Mouse (Mus musculus): ENCODE results near the gene Ipo5. TPM values are rescaled to one million over a fixed set of nuclear protein-coding genes. Genes with fewer than 3 reads are reported as not detected.

Ipo5 gene
- 105 and 116 TPM in 2 replicates for polyA plus RNA-seq (2014; fragmentation: Nextera tagmentation; extraction: Ambion mirVana)

DNA sequence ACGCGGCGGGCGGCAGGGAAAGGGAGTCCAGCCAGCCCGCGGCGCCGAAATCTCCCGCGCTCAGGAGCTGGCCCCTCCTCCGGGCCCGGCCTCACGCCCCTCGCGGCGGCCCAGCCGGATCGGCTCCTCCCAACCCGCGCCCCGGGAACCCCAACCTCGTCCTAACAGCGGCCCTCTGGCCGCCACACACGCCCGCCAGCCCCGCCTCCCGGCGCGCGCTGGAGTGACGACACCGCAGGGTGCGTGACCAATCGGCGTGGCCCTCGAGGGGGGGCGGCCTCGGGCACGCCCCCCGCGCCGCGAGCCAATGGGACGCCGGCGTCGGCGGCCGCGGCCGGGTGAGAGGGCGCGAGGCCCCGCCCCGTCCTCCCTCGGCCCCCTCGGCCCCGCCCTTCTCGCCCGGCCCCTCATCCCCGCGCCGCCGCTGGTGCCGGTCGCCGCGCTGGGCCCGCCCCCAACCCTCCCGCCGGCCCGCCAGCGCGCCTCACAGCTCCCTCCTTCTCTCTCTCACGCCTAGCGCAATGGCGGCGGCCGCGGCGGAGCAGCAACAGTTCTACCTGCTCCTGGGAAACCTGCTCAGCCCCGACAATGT lies at the start of gene Ipo5:
Gene Ipo5 (plus strand): TSS at position 492 of the 592 bp plus-strand sequence.
- Histone ChIP-seq H3K27ac (ENCODE audit: low read depth, low read length) (peak within 1 kb of the TSS; percentile 94), H3K9me3 (replicated peaks; ENCODE audit: control insufficient read depth, low read length) (no peaks in the 10 kb centered on the region), H3K27me3 (ENCODE audit: control insufficient read depth, insufficient read depth, low read length) (no peaks in the 10 kb centered on the region), H3K4me1 (ENCODE audit: control insufficient read depth, insufficient read depth, low read length) (peaks cover 9% of the 10 kb centered on the region), H3K4me2 (peak within 1 kb of the TSS; percentile 97), H3K9ac (ENCODE audit: low read depth, low read length) (peak within 1 kb of the TSS; percentile 90), H3K36me3 (ENCODE audit: control insufficient read depth, insufficient read depth, low read length) (no peaks in the 10 kb centered on the region), H3K4me3 (ENCODE audit: low read depth, low read length) (peak within 1 kb of the TSS; percentile 90)
- WGBS (ENCODE audit: insufficient replicate concordance), result under 1% methylated on average over 59 of the region's 83 CpGs
- peak; percentile 98 for ATAC-seq (replicated peaks; ENCODE audit: insufficient number of reproducible peaks, low FRiP score, low TSS enrichment)

DNA sequence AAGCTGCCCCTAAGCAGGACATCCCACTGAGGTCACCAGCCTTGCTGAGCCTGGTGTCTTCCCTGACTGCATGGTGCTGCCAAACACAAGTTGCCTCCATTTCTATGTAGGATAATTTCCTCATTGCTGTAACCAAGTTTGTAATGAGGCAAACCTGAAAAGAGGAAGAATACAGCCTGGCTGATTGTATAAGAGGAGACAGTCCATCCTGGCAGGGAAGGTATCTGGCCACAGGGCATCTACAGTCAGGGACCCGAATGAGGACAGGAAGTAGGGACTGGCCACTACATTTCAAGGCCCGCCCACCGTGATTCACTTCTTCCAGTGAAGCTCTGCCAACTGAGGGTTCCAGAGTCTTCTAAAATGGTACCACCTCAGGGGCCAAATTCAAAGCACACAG lies 47.8 kb upstream of the Ipo5 start:
- no peak overlapping the region for H3K4me2 ChIP-seq
- H3K4me1 ChIP-seq (ENCODE audit: control insufficient read depth, insufficient read depth, low read length), result no peaks in the 10 kb centered on the region
- H3K4me3 ChIP-seq (ENCODE audit: low read depth, low read length), result no peak overlapping the region
- H3K27me3 ChIP-seq (ENCODE audit: control insufficient read depth, insufficient read depth, low read length), result no peaks in the 10 kb centered on the region
- no peak overlapping the region for H3K9ac ChIP-seq (ENCODE audit: low read depth, low read length)
- H3K27ac ChIP-seq (ENCODE audit: low read depth, low read length), result no peak overlapping the region
- ATAC-seq (replicated peaks; ENCODE audit: insufficient number of reproducible peaks, low FRiP score, low TSS enrichment), result no peak
- WGBS (ENCODE audit: insufficient replicate concordance), result 82% methylated on average over 3 of the region's 3 CpGs
- no peaks in the 10 kb centered on the region for H3K36me3 ChIP-seq (ENCODE audit: control insufficient read depth, insufficient read depth, low read length)
- peaks cover 5% of the 10 kb centered on the region for H3K9me3 ChIP-seq (replicated peaks; ENCODE audit: control insufficient read depth, low read length)

DNA sequence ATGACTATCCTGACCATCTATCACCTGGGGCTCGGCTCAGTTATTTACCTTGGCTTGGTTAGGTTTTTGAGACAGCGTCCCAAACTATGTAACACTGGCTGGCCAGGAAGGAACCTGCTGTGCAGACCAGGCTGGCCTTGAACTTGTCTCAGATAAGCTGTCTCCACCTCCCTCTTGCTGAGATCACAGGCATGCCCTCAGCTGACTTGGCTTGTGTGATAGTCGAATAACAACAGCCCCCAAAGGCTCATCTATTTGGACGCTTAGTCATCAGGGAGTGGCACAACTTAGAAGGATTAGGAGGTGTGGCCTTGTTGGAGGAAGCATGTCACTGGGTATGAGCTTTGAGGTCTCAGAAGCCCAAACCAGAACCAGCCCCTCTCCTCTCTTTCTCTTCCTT lies 46.1 kb upstream of the Ipo5 start:
- H3K36me3 ChIP-seq (ENCODE audit: control insufficient read depth, insufficient read depth, low read length), result no peaks in the 10 kb centered on the region
- no peak overlapping the region for H3K4me3 ChIP-seq (ENCODE audit: low read depth, low read length)
- no peaks in the 10 kb centered on the region; the same call in 1 of the 2 replicates for H3K9me3 ChIP-seq (replicated peaks; ENCODE audit: control insufficient read depth, low read length)
- H3K4me1 ChIP-seq (ENCODE audit: control insufficient read depth, insufficient read depth, low read length), result no peaks in the 10 kb centered on the region
- WGBS (ENCODE audit: insufficient replicate concordance), result 79% methylated on average over 4 of the region's 4 CpGs
- H3K27ac ChIP-seq (ENCODE audit: low read depth, low read length), result no peak overlapping the region
- H3K4me2 ChIP-seq, result no peak overlapping the region
- ATAC-seq (replicated peaks; ENCODE audit: insufficient number of reproducible peaks, low FRiP score, low TSS enrichment), result no peak
- H3K9ac ChIP-seq (ENCODE audit: low read depth, low read length), result no peak overlapping the region
- H3K27me3 ChIP-seq (ENCODE audit: control insufficient read depth, insufficient read depth, low read length), result no peaks in the 10 kb centered on the region

DNA sequence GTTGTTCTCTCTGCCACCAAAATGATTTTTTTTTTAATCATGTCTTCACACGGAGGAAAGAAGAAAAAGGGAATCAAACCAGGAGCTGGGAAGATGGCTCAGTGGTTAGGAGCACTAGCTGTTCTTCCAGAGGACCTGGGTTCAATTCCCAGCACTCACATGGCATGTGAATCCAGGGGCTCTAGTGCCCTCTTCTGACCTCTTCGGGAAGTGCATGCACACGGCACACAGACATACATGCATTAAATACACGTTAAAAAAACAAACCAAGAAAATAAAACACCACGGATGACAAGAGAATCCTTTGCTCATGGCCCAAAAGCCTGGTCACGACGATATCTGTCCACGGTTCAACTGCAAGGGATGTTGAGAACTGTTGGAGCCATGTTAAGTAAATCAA lies 44.5 kb upstream of the Ipo5 start:
- Histone ChIP-seq H3K9ac (ENCODE audit: low read depth, low read length) (no peak overlapping the region), H3K27me3 (ENCODE audit: control insufficient read depth, insufficient read depth, low read length) (no peaks in the 10 kb centered on the region), H3K4me3 (ENCODE audit: low read depth, low read length) (no peak overlapping the region), H3K4me1 (ENCODE audit: control insufficient read depth, insufficient read depth, low read length) (peaks cover 6% of the 10 kb centered on the region; the same call in 1 of the 2 replicates), H3K27ac (ENCODE audit: low read depth, low read length) (no peak overlapping the region), H3K9me3 (replicated peaks; ENCODE audit: control insufficient read depth, low read length) (no peaks in the 10 kb centered on the region; the same call in 1 of the 2 replicates), H3K36me3 (ENCODE audit: control insufficient read depth, insufficient read depth, low read length) (no peaks in the 10 kb centered on the region), H3K4me2 (no peak overlapping the region)
- no peak for ATAC-seq (replicated peaks; ENCODE audit: insufficient number of reproducible peaks, low FRiP score, low TSS enrichment)
- 90% methylated on average over 8 of the region's 8 CpGs for WGBS (ENCODE audit: insufficient replicate concordance)

DNA sequence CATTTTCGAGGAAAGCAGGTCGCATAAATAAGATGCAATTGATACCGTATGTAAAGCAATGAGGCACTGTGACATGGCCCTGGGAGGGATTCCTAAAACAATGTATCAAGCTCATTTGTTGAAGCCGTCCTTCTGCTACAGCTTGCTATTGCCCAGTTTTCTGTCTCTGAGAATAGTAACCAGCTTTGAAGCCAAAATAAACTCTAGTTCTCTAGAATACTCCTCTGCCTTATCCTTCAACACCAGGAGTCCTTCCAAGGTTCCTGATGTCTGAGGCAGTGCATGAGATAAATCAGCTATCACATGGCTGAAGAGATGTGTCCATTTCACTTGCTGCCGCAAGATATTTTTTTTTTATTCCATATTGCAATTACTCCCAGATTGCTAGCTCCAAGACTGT lies 43.9 kb upstream of the Ipo5 start:
- no peak overlapping the region for H3K27ac ChIP-seq (ENCODE audit: low read depth, low read length)
- no peak overlapping the region for H3K9ac ChIP-seq (ENCODE audit: low read depth, low read length)
- 84% methylated on average over 5 of the region's 5 CpGs for WGBS (ENCODE audit: insufficient replicate concordance)
- H3K4me2 ChIP-seq, result no peak overlapping the region
- H3K9me3 ChIP-seq (replicated peaks; ENCODE audit: control insufficient read depth, low read length), result no peaks in the 10 kb centered on the region; the same call in 1 of the 2 replicates
- H3K4me1 ChIP-seq (ENCODE audit: control insufficient read depth, insufficient read depth, low read length), result peaks cover 6% of the 10 kb centered on the region; the same call in 1 of the 2 replicates
- no peaks in the 10 kb centered on the region for H3K36me3 ChIP-seq (ENCODE audit: control insufficient read depth, insufficient read depth, low read length)
- no peaks in the 10 kb centered on the region for H3K27me3 ChIP-seq (ENCODE audit: control insufficient read depth, insufficient read depth, low read length)
- no peak for ATAC-seq (replicated peaks; ENCODE audit: insufficient number of reproducible peaks, low FRiP score, low TSS enrichment)
- H3K4me3 ChIP-seq (ENCODE audit: low read depth, low read length), result no peak overlapping the region

DNA sequence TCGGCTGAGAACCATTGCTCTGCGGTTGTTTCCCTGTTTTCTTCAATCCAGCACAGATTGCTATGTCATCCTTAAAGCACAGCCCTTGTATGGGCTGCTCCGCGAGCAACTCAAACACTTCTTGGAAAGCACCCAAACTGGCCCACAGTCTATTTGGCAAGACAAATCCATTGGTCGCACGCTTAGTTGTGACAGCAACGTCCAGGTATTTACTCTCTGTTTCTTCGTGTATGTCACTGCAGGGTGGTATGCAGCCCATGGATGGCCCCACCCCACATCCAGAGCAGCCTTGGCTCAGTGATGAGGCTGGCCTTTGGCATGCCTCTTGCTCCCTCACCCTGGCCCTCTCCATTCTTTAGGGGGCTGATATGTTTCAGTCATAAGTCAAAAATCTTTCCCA lies 42.5 kb upstream of the Ipo5 start:
- H3K9ac ChIP-seq (ENCODE audit: low read depth, low read length), result no peak overlapping the region
- H3K36me3 ChIP-seq (ENCODE audit: control insufficient read depth, insufficient read depth, low read length), result no peaks in the 10 kb centered on the region
- 62% methylated on average over 8 of the region's 8 CpGs for WGBS (ENCODE audit: insufficient replicate concordance)
- H3K4me3 ChIP-seq (ENCODE audit: low read depth, low read length), result no peak overlapping the region
- H3K9me3 ChIP-seq (replicated peaks; ENCODE audit: control insufficient read depth, low read length), result no peaks in the 10 kb centered on the region; the same call in 1 of the 2 replicates
- no peak overlapping the region for H3K27ac ChIP-seq (ENCODE audit: low read depth, low read length)
- peaks cover 6% of the 10 kb centered on the region; the same call in 1 of the 2 replicates for H3K4me1 ChIP-seq (ENCODE audit: control insufficient read depth, insufficient read depth, low read length)
- no peak for ATAC-seq (replicated peaks; ENCODE audit: insufficient number of reproducible peaks, low FRiP score, low TSS enrichment)
- no peak overlapping the region for H3K4me2 ChIP-seq
- H3K27me3 ChIP-seq (ENCODE audit: control insufficient read depth, insufficient read depth, low read length), result no peaks in the 10 kb centered on the region

DNA sequence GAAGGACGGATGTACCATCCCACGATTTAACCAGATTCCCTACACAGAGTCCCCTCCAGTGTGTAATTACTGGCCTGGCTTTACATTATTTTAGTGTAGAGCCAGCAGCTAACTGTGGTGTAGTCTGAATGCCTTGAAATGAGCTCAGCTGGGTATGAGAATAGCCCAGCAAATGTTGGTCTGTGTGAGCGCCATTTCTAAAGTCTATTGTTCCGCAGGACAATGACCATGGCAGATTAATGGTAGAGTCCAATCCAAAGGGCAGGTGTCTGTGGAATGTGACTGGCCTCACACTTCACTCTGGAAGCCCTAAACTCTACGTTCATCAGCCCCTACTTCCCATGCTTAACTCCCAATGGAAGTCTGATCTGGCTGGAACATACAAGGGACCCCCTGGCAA lies 40.3 kb upstream of the Ipo5 start:
- no peak for ATAC-seq (replicated peaks; ENCODE audit: insufficient number of reproducible peaks, low FRiP score, low TSS enrichment)
- H3K27ac ChIP-seq (ENCODE audit: low read depth, low read length), result no peak overlapping the region
- WGBS (ENCODE audit: insufficient replicate concordance), result 74% methylated on average over 5 of the region's 5 CpGs

DNA sequence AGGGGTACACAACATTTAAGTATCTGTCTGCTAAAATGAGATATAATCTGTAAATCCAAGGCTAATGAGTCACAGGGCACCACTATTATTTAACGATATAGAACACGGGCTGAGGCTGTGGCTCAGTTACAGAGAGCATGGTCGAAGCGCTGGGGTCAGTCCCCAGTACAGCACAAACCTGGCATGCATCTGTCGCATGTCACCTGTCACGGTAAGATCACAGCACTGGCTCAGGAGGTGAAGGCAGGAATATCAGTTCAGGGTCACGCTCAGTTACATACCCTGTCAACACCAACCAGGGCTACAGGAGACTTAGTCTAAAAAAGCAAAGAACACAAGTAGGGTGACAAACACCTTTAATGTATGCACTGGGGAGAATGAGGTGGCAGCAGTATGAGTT lies 36.6 kb upstream of the Ipo5 start:
- Histone ChIP-seq H3K4me3 (ENCODE audit: low read depth, low read length) (no peak overlapping the region), H3K9ac (ENCODE audit: low read depth, low read length) (no peak overlapping the region), H3K9me3 (replicated peaks; ENCODE audit: control insufficient read depth, low read length) (no peaks in the 10 kb centered on the region; the same call in 1 of the 2 replicates), H3K4me2 (no peak overlapping the region), H3K4me1 (ENCODE audit: control insufficient read depth, insufficient read depth, low read length) (peaks cover 22% of the 10 kb centered on the region), H3K27me3 (ENCODE audit: control insufficient read depth, insufficient read depth, low read length) (no peaks in the 10 kb centered on the region), H3K36me3 (ENCODE audit: control insufficient read depth, insufficient read depth, low read length) (no peaks in the 10 kb centered on the region), H3K27ac (ENCODE audit: low read depth, low read length) (0 out of 2 replicates have a peak overlapping the region, but pooled peaks have one; percentile 41)
- 53% methylated on average over 7 of the region's 7 CpGs for WGBS (ENCODE audit: insufficient replicate concordance)
- peak; percentile 46; the same call in 1 of the 2 replicates for ATAC-seq (replicated peaks; ENCODE audit: insufficient number of reproducible peaks, low FRiP score, low TSS enrichment)

More for the DNA sequence above, 40.3 kb upstream of the Ipo5 start:
- no peaks in the 10 kb centered on the region for H3K27me3 ChIP-seq (ENCODE audit: control insufficient read depth, insufficient read depth, low read length)
- no peaks in the 10 kb centered on the region; the same call in 1 of the 2 replicates for H3K9me3 ChIP-seq (replicated peaks; ENCODE audit: control insufficient read depth, low read length)
- no peak overlapping the region for H3K9ac ChIP-seq (ENCODE audit: low read depth, low read length)
- H3K4me3 ChIP-seq (ENCODE audit: low read depth, low read length), result no peak overlapping the region
- no peak overlapping the region for H3K4me2 ChIP-seq
- peaks cover 21% of the 10 kb centered on the region for H3K4me1 ChIP-seq (ENCODE audit: control insufficient read depth, insufficient read depth, low read length)
- H3K36me3 ChIP-seq (ENCODE audit: control insufficient read depth, insufficient read depth, low read length), result no peaks in the 10 kb centered on the region

DNA sequence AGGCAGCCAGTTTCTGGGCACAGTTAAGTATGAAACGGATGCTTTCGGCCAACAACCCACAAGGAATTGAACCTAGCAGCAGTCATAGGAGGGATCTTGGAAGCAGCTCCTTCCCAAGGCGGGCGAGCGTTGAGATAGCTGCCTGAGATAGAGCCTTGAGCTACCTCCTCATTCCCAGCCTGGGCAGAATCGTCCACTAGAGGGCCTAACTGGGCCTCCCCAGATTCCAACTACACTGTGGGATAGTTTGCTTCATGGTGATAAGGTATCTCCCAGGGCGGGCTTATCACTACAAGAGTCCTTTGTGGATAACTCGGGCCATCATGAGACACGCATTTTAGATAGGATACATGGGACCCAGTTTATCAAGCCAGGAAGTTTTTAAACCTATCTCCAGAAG lies 35.9 kb upstream of the Ipo5 start:
- Histone ChIP-seq H3K9me3 (replicated peaks; ENCODE audit: control insufficient read depth, low read length) (no peaks in the 10 kb centered on the region; the same call in 1 of the 2 replicates), H3K4me2 (no peak overlapping the region), H3K4me3 (ENCODE audit: low read depth, low read length) (no peak overlapping the region), H3K36me3 (ENCODE audit: control insufficient read depth, insufficient read depth, low read length) (no peaks in the 10 kb centered on the region), H3K27me3 (ENCODE audit: control insufficient read depth, insufficient read depth, low read length) (no peaks in the 10 kb centered on the region), H3K27ac (ENCODE audit: low read depth, low read length) (peak overlapping the region; percentile 41), H3K9ac (ENCODE audit: low read depth, low read length) (no peak overlapping the region), H3K4me1 (ENCODE audit: control insufficient read depth, insufficient read depth, low read length) (peaks cover 22% of the 10 kb centered on the region)
- 32% methylated on average over 9 of the region's 9 CpGs for WGBS (ENCODE audit: insufficient replicate concordance)
- no peak for ATAC-seq (replicated peaks; ENCODE audit: insufficient number of reproducible peaks, low FRiP score, low TSS enrichment)
